ENCODE assay signal across 14 mouse cellular contexts in genomic region chr17:10552295-10553056, GRCm38 (mm10).
"Had no signal": no experiment of that assay in that cellular context is flagged by ENCODE, and none has a peak within 500 bp of the region (broad histone marks: within the 10 kb centered on the region; RNA-seq: fewer than 3 reads in every experiment).

No protein-coding gene starts in this region.

- H3K27ac ChIP-seq: layer of hippocampus, adult 2 months; limb, embryonic 13.5 days; liver, embryonic 14.5 days; neural tube, embryonic 12.5 days had no signal

- H3K4me2 ChIP-seq: limb, embryonic 13.5 days; neural tube, embryonic 12.5 days had no signal

- H3K4me1 ChIP-seq: limb, embryonic 13.5 days; neural tube, embryonic 12.5 days had no signal

- DNase-seq: kidney, adult 9 months; kidney, postnatal 10 days; kidney, postnatal 4 days; left cerebral cortex, postnatal 4 days; lung, adult 18-20 months; lung, postnatal 36 days; midbrain, embryonic 14.5 days; spleen, adult 18-20 months; thymus, adult 18-20 months; thymus, postnatal 14 days had no signal

- H3K4me3 ChIP-seq: layer of hippocampus, adult 2 months; limb, embryonic 13.5 days; neural tube, embryonic 12.5 days had no signal

- H3K9ac ChIP-seq: limb, embryonic 13.5 days; liver, embryonic 14.5 days; neural tube, embryonic 12.5 days had no signal

- H3K27me3 ChIP-seq: limb, embryonic 13.5 days; neural tube, embryonic 12.5 days had no signal

- H3K9me3 ChIP-seq: limb, embryonic 13.5 days; neural tube, embryonic 12.5 days had no signal

- H3K36me3 ChIP-seq: limb, embryonic 13.5 days; neural tube, embryonic 12.5 days had no signal
